1 mouse cellular context compared by ENCODE assay signal in genomic region chr17:80762391-80763040, GRCm38 (mm10).
TF ChIP-seq lines count a peak whose summit lies in the region.

No protein-coding gene starts in this region.

TF ChIP-seq in CH12.LX, 34 proteins besides CTCF, POLR2A, EP300 and RAD21 (continued from another document):
- TF ChIP-seq E2F4 (IDR thresholded peaks at IDR 0.05; ENCODE audit: insufficient replicate concordance, low read depth, low read length) (no peak), JUN (IDR thresholded peaks at IDR 0.05; ENCODE audit: insufficient read depth, low read depth, low read length) (no peak), PAX5 (IDR thresholded peaks at IDR 0.05; ENCODE audit: low read length) (no peak), NELFE (IDR thresholded peaks at IDR 0.05; ENCODE audit: low read depth, low read length) (no peak), USF1 (IDR thresholded peaks at IDR 0.05; ENCODE audit: low read depth, low read length) (peak; percentile 52), BHLHE40 (IDR thresholded peaks at IDR 0.05; ENCODE audit: low read depth, low read length) (peak; percentile 93), MXI1 (IDR thresholded peaks at IDR 0.05; ENCODE audit: low read depth, low read length) (no peak), ELF1 (IDR thresholded peaks at IDR 0.05; ENCODE audit: low read depth, low read length) (no peak), ZKSCAN1 (IDR thresholded peaks at IDR 0.05; ENCODE audit: borderline replicate concordance, low read depth, low read length) (no peak), KAT2A (IDR thresholded peaks at IDR 0.05; ENCODE audit: insufficient replicate concordance, low read length) (no peak), CHD1 (IDR thresholded peaks at IDR 0.05; ENCODE audit: low read depth, low read length) (no peak), JUND (conservative IDR thresholded peaks at IDR 0.05; ENCODE audit: low read depth, low read length) (no peak), TCF12 (IDR thresholded peaks at IDR 0.05; ENCODE audit: low read depth, low read length) (no peak), IRF4 (IDR thresholded peaks at IDR 0.05; ENCODE audit: low read depth, low read length) (no peak), MEF2A (IDR thresholded peaks at IDR 0.05; ENCODE audit: borderline replicate concordance, low read depth, low read length) (peak; percentile 40; the same call in 1 of the 2 replicates), RCOR1 (conservative IDR thresholded peaks at IDR 0.05; ENCODE audit: low read depth, low read length) (no peak), USF2 (conservative IDR thresholded peaks at IDR 0.05; ENCODE audit: low read depth, low read length) (peak; percentile 50)
